8 mouse cellular contexts compared by ENCODE assay signal in genomic region chr9:63108580-63108979, GRCm38 (mm10). TPM values are rescaled to one million over a fixed set of nuclear protein-coding genes. Genes with fewer than 3 reads are reported as not detected.
DNase-seq lines count a peak whose midpoint lies in the region; ATAC-seq and TF ChIP-seq lines count a peak whose summit lies in the region.

No protein-coding gene starts in this region.

- TF ChIP-seq CTCF in small intestine, adult 2 months (IDR thresholded peaks at IDR 0.05; ENCODE audit: extremely low read depth, insufficient read length, insufficient replicate concordance, low read depth, low read length): no peak

- peaks cover 18% of the 10 kb centered on the region for H3K4me1 ChIP-seq in forebrain, embryonic 15.5 days
- H3K4me1 ChIP-seq in intestine, embryonic 16.5 days (ENCODE audit: control insufficient read depth, insufficient read depth, low read length): peaks cover 13% of the 10 kb centered on the region
- H3K4me1 ChIP-seq in liver, embryonic 15.5 days (replicated peaks): peaks cover 14% of the 10 kb centered on the region
- H3K4me1 ChIP-seq in small intestine, adult 2 months (ENCODE audit: control insufficient read depth, insufficient read depth, insufficient read length, low read length): peaks cover 3% of the 10 kb centered on the region

- no peaks in the 10 kb centered on the region for H3K27me3 ChIP-seq in forebrain, embryonic 15.5 days
- H3K27me3 ChIP-seq in intestine, embryonic 16.5 days (replicated peaks; ENCODE audit: control insufficient read depth, insufficient read depth, low read length): no peaks in the 10 kb centered on the region
- peaks cover 16% of the 10 kb centered on the region for H3K27me3 ChIP-seq in liver, embryonic 15.5 days
- no peaks in the 10 kb centered on the region for H3K27me3 ChIP-seq in small intestine, adult 2 months (ENCODE audit: control insufficient read depth, insufficient read depth, low read length)

- peak overlapping the region; percentile 62 for H3K27ac ChIP-seq in forebrain, embryonic 15.5 days (replicated peaks)
- H3K27ac ChIP-seq in intestine, embryonic 16.5 days (ENCODE audit: low read length): peak overlapping the region; percentile 97
- peak overlapping the region; percentile 81 for H3K27ac ChIP-seq in liver, embryonic 15.5 days (replicated peaks)
- peak overlapping the region; percentile 81 for H3K27ac ChIP-seq in small intestine, adult 2 months (ENCODE audit: insufficient read depth, low read depth, low read length)

- no peak for ATAC-seq in forebrain, embryonic 15.5 days (replicated peaks)
- ATAC-seq in intestine, embryonic 16.5 days: peak; percentile 37
- ATAC-seq in liver, embryonic 15.5 days (ENCODE audit: insufficient read depth): no peak

- H3K9ac ChIP-seq in forebrain, embryonic 15.5 days (replicated peaks): peak overlapping the region; percentile 51
- H3K9ac ChIP-seq in intestine, embryonic 16.5 days (ENCODE audit: low read depth, low read length): peak overlapping the region; percentile 82
- 0 out of 2 replicates have a peak overlapping the region, but pooled peaks have one; percentile 35 for H3K9ac ChIP-seq in liver, embryonic 15.5 days

- H3K9me3 ChIP-seq in forebrain, embryonic 15.5 days: no peaks in the 10 kb centered on the region
- no peaks in the 10 kb centered on the region for H3K9me3 ChIP-seq in intestine, embryonic 16.5 days (ENCODE audit: control insufficient read depth, low read length)
- H3K9me3 ChIP-seq in liver, embryonic 15.5 days (replicated peaks): no peaks in the 10 kb centered on the region

- peak; percentile 33 for DNase-seq in retina, embryonic 14.5 days (ENCODE audit: low spot score)
- DNase-seq in retina, postnatal 1 day: no peak
- DNase-seq in spleen, postnatal 14 days (ENCODE audit: low spot score in 2 of 2): no peak
- DNase-seq in urinary bladder, postnatal 25 days (ENCODE audit: low spot score): no peak

- H3K4me2 ChIP-seq in forebrain, embryonic 15.5 days (replicated peaks): peak overlapping the region; percentile 86
- peak overlapping the region; percentile 65 for H3K4me2 ChIP-seq in intestine, embryonic 16.5 days (ENCODE audit: low read depth, low read length)
- H3K4me2 ChIP-seq in liver, embryonic 15.5 days: peak overlapping the region; percentile 59

- 27% methylated on average over 4 of the region's 4 CpGs for WGBS in forebrain, embryonic 15.5 days
- WGBS in intestine, embryonic 16.5 days: 30% methylated on average over 4 of the region's 4 CpGs
- WGBS in liver, embryonic 15.5 days (ENCODE audit: insufficient replicate concordance): 39% methylated on average over 4 of the region's 4 CpGs
- 15% methylated on average over 4 of the region's 4 CpGs for WGBS in small intestine, adult 2 months

- TF ChIP-seq POLR2A in small intestine, adult 2 months (IDR thresholded peaks at IDR 0.05; ENCODE audit: low read depth, low read length): no peak

- H3K4me3 ChIP-seq in forebrain, embryonic 15.5 days: peak overlapping the region; percentile 49
- peak overlapping the region; percentile 64 for H3K4me3 ChIP-seq in intestine, embryonic 16.5 days (ENCODE audit: low read length)
- peak overlapping the region; percentile 53 for H3K4me3 ChIP-seq in liver, embryonic 15.5 days (replicated peaks)
- peak overlapping the region; percentile 71 for H3K4me3 ChIP-seq in small intestine, adult 2 months (ENCODE audit: low read depth, low read length)

- H3K36me3 ChIP-seq in forebrain, embryonic 15.5 days: no peaks in the 10 kb centered on the region
- H3K36me3 ChIP-seq in intestine, embryonic 16.5 days (ENCODE audit: control insufficient read depth, insufficient read depth, low read length): no peaks in the 10 kb centered on the region
- no peaks in the 10 kb centered on the region for H3K36me3 ChIP-seq in liver, embryonic 15.5 days (replicated peaks)
- H3K36me3 ChIP-seq in small intestine, adult 2 months (ENCODE audit: control insufficient read depth, insufficient read depth, low read length): no peaks in the 10 kb centered on the region

RNA-seq across cellular contexts. Expression of gene Skor1, which starts 40.2 kb away (rescaled TPM):
- 0.36 and 0.61 TPM in 2 replicates for polyA plus RNA-seq in forebrain, embryonic 15.5 days (2015; fragmentation: Nextera tagmentation; extraction: Ambion mirVana)
- not detected in 2 replicates for polyA plus RNA-seq in intestine, embryonic 16.5 days (2015; fragmentation: Nextera tagmentation; extraction: Ambion mirVana)
- polyA plus RNA-seq in liver, embryonic 15.5 days (2015; fragmentation: Nextera tagmentation; extraction: Ambion mirVana): not detected in 2 replicates
- 0.04 TPM in 1 of 2 replicates, not detected in the other for polyA plus RNA-seq in small intestine, adult 2 months (2012; rRNA removed)
